10 mouse cellular contexts compared by ENCODE assay signal in the genomic region with DNA sequence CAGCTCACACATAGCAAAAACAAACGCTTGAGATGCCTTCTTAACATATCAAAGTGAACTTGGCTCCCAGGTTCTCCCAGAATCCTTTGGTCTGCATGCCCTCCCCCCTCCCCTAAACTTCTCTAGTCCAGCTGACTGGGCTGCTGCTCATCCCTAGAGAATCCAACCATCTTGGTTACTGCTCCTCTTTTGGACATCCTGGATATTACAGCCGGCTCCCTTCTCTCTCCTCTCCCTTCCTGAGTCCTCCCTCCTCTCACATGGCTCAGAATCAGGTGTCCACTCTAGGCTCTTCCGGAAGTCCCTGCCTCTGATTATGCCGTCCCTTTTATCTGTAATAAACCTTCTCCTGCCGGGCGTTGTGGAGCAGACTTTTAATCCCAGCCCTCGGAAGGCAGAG. TPM values are rescaled to one million over a fixed set of nuclear protein-coding genes. Genes with fewer than 3 reads are reported as not detected.
DNase-seq lines count a peak whose midpoint lies in the region; ATAC-seq and TF ChIP-seq lines count a peak whose summit lies in the region.
"Had no signal": no experiment of that assay in that cellular context is flagged by ENCODE, and none has a peak within 500 bp of the region (broad histone marks: within the 10 kb centered on the region; RNA-seq: fewer than 3 reads in every experiment).

No protein-coding gene starts in this region.

- no peak overlapping the region for H3K9ac ChIP-seq in hindbrain, embryonic 16.5 days (ENCODE audit: low read depth, low read length)
- H3K9ac ChIP-seq in hindbrain, embryonic 12.5 days: no peak overlapping the region
- H3K9ac ChIP-seq in intestine, embryonic 16.5 days (ENCODE audit: low read depth, low read length): no peak overlapping the region
- H3K9ac ChIP-seq in forebrain, embryonic 13.5 days: no peak overlapping the region
- H3K9ac ChIP-seq: limb, embryonic 12.5 days; neural tube, embryonic 12.5 days had no signal

- H3K4me2 ChIP-seq in hindbrain, embryonic 16.5 days (ENCODE audit: low read length): no peak overlapping the region
- no peak overlapping the region for H3K4me2 ChIP-seq in hindbrain, embryonic 12.5 days (replicated peaks)
- peak overlapping the region; percentile 10; the same call in 1 of the 2 replicates for H3K4me2 ChIP-seq in intestine, embryonic 16.5 days (ENCODE audit: low read depth, low read length)
- no peak overlapping the region for H3K4me2 ChIP-seq in forebrain, embryonic 13.5 days
- H3K4me2 ChIP-seq: limb, embryonic 12.5 days; neural tube, embryonic 12.5 days had no signal

- DNase-seq in 3T3-L1 (ENCODE audit: low read depth, low spot score): peak; percentile 53
- DNase-seq in cerebellum, adult 2 months: no peak
- DNase-seq in embryo, embryonic 9.5 days (ENCODE audit: extremely low spot score): no peak

- H3K9me3 ChIP-seq in hindbrain, embryonic 16.5 days (ENCODE audit: control insufficient read depth, low read length): no peaks in the 10 kb centered on the region
- H3K9me3 ChIP-seq in hindbrain, embryonic 12.5 days (replicated peaks): peaks cover 4% of the 10 kb centered on the region
- H3K9me3 ChIP-seq in intestine, embryonic 16.5 days (ENCODE audit: control insufficient read depth, low read length): 0 out of 2 replicates have a peak, but pooled peaks cover 3% of the 10 kb centered on the region
- peaks cover 1% of the 10 kb centered on the region for H3K9me3 ChIP-seq in forebrain, embryonic 13.5 days (replicated peaks)

- H3K36me3 ChIP-seq in hindbrain, embryonic 16.5 days (ENCODE audit: control insufficient read depth, insufficient read depth, low read length): peaks cover 8% of the 10 kb centered on the region
- peaks cover 8% of the 10 kb centered on the region for H3K36me3 ChIP-seq in hindbrain, embryonic 12.5 days
- peaks cover 5% of the 10 kb centered on the region; the same call in 1 of the 2 replicates for H3K36me3 ChIP-seq in intestine, embryonic 16.5 days (ENCODE audit: control insufficient read depth, insufficient read depth, low read length)
- peaks cover 7% of the 10 kb centered on the region for H3K36me3 ChIP-seq in forebrain, embryonic 13.5 days (ENCODE audit: poor library complexity, severe bottlenecking)

- peak overlapping the region; percentile 61; the same call in 1 of the 2 replicates for H3K27ac ChIP-seq in hindbrain, embryonic 16.5 days (ENCODE audit: low read depth, low read length)
- no peak overlapping the region for H3K27ac ChIP-seq in hindbrain, embryonic 12.5 days
- peak overlapping the region; percentile 94 for H3K27ac ChIP-seq in bone marrow, adult 2 months (ENCODE audit: control insufficient read depth, insufficient read depth, low read depth, low read length, poor library complexity)
- H3K27ac ChIP-seq in intestine, embryonic 16.5 days (ENCODE audit: low read length): peak overlapping the region; percentile 64
- no peak overlapping the region for H3K27ac ChIP-seq in cerebellum, adult 2 months (ENCODE audit: insufficient read depth, low read length)
- no peak overlapping the region for H3K27ac ChIP-seq in forebrain, embryonic 13.5 days
- H3K27ac ChIP-seq: limb, embryonic 12.5 days; neural tube, embryonic 12.5 days had no signal

- TF ChIP-seq POLR2A in bone marrow, adult 2 months (IDR thresholded peaks at IDR 0.05; ENCODE audit: borderline replicate concordance, control insufficient read depth, low read depth, low read length): no peak
- TF ChIP-seq POLR2A in cerebellum, adult 2 months (IDR thresholded peaks at IDR 0.05; ENCODE audit: borderline replicate concordance, insufficient read depth, low read length): no peak

- ATAC-seq in hindbrain, embryonic 16.5 days: no peak
- ATAC-seq in hindbrain, embryonic 12.5 days (ENCODE audit: low FRiP score): no peak
- no peak for ATAC-seq in intestine, embryonic 16.5 days
- no peak for ATAC-seq in forebrain, embryonic 13.5 days

- no peaks in the 10 kb centered on the region for H3K27me3 ChIP-seq in hindbrain, embryonic 16.5 days (replicated peaks; ENCODE audit: control insufficient read depth, insufficient read depth, low read length)
- no peaks in the 10 kb centered on the region for H3K27me3 ChIP-seq in hindbrain, embryonic 12.5 days
- H3K27me3 ChIP-seq in intestine, embryonic 16.5 days (replicated peaks; ENCODE audit: control insufficient read depth, insufficient read depth, low read length): no peaks in the 10 kb centered on the region
- no peaks in the 10 kb centered on the region for H3K27me3 ChIP-seq in cerebellum, adult 2 months (ENCODE audit: control insufficient read depth, insufficient read depth, low read length)
- H3K27me3 ChIP-seq in forebrain, embryonic 13.5 days: no peaks in the 10 kb centered on the region
- H3K27me3 ChIP-seq: neural tube, embryonic 12.5 days had no signal

- H3K4me1 ChIP-seq in hindbrain, embryonic 16.5 days (ENCODE audit: control insufficient read depth, insufficient read depth, low read depth, low read length): no peaks in the 10 kb centered on the region
- no peaks in the 10 kb centered on the region for H3K4me1 ChIP-seq in hindbrain, embryonic 12.5 days
- H3K4me1 ChIP-seq in bone marrow, adult 2 months (ENCODE audit: control insufficient read depth, insufficient read depth, low read length): peaks cover 10% of the 10 kb centered on the region; the same call in 1 of the 2 replicates
- H3K4me1 ChIP-seq in intestine, embryonic 16.5 days (ENCODE audit: control insufficient read depth, insufficient read depth, low read length): peaks cover 20% of the 10 kb centered on the region
- no peaks in the 10 kb centered on the region; the same call in 1 of the 2 replicates for H3K4me1 ChIP-seq in cerebellum, adult 2 months (ENCODE audit: control insufficient read depth, insufficient read depth, low read length)
- H3K4me1 ChIP-seq in forebrain, embryonic 13.5 days: peaks cover 10% of the 10 kb centered on the region

- no peak overlapping the region for H3K4me3 ChIP-seq in hindbrain, embryonic 16.5 days (ENCODE audit: low read length)
- H3K4me3 ChIP-seq in hindbrain, embryonic 12.5 days: no peak overlapping the region
- H3K4me3 ChIP-seq in bone marrow, adult 2 months (replicated peaks; ENCODE audit: control insufficient read depth, low read depth, low read length): no peak overlapping the region
- no peak overlapping the region for H3K4me3 ChIP-seq in intestine, embryonic 16.5 days (ENCODE audit: low read length)
- H3K4me3 ChIP-seq in cerebellum, adult 2 months (replicated peaks; ENCODE audit: insufficient read depth, low read depth, low read length): no peak overlapping the region
- no peak overlapping the region for H3K4me3 ChIP-seq in forebrain, embryonic 13.5 days
- H3K4me3 ChIP-seq: limb, embryonic 12.5 days; neural tube, embryonic 12.5 days had no signal

- TF ChIP-seq CTCF in bone marrow, adult 2 months (IDR thresholded peaks at IDR 0.05; ENCODE audit: control insufficient read depth, insufficient read depth, low read length): no peak
- no peak for TF ChIP-seq CTCF in cerebellum, adult 2 months (IDR thresholded peaks at IDR 0.05; ENCODE audit: borderline replicate concordance, insufficient read depth, low read depth, low read length)

- WGBS in hindbrain, embryonic 16.5 days: 82% methylated on average over 7 of the region's 7 CpGs
- WGBS in hindbrain, embryonic 12.5 days: 80% methylated on average over 7 of the region's 7 CpGs
- WGBS in bone marrow, adult 2 months: 20% methylated on average over 7 of the region's 7 CpGs
- 56% methylated on average over 7 of the region's 7 CpGs for WGBS in intestine, embryonic 16.5 days
- WGBS in cerebellum, adult 2 months: 72% methylated on average over 7 of the region's 7 CpGs
- WGBS in forebrain, embryonic 13.5 days: 83% methylated on average over 7 of the region's 7 CpGs

RNA-seq across cellular contexts. Expression of gene Morc3, which starts 15.1 kb away (rescaled TPM):
- 28.7 and 29.8 TPM in 2 replicates for polyA plus RNA-seq in hindbrain, embryonic 16.5 days (2015; fragmentation: Nextera tagmentation; extraction: Ambion mirVana)
- 33.4 and 43.7 TPM in 2 replicates for polyA plus RNA-seq in hindbrain, embryonic 12.5 days (2016; fragmentation: Nextera tagmentation; extraction: Ambion mirVana)
- polyA plus RNA-seq in bone marrow, adult 2 months (2011; ENCODE audit: insufficient read depth, insufficient read length, low replicate concordance, missing spikeins): 26.5 and 34.2 TPM in 2 replicates
- 26.9 and 33.3 TPM in 2 replicates for polyA plus RNA-seq in intestine, embryonic 16.5 days (2015; fragmentation: Nextera tagmentation; extraction: Ambion mirVana)
- polyA plus RNA-seq in cerebellum, adult 2 months (2012; rRNA removed): 25.1 and 25.8 TPM in 2 replicates
- 34.5 and 41.9 TPM in 2 replicates for polyA plus RNA-seq in forebrain, embryonic 13.5 days (2015; fragmentation: Nextera tagmentation; extraction: Ambion mirVana)

Comparison
In these comparisons a context has a peak if more than half of its experiments do, and no peak if none do; other contexts are left out.
1. H3K27ac ChIP-seq: peak in hindbrain, embryonic 16.5 days (single experiment), bone marrow, adult 2 months (single experiment) and intestine, embryonic 16.5 days (single experiment); none in hindbrain, embryonic 12.5 days (single experiment), cerebellum, adult 2 months (single experiment) and forebrain, embryonic 13.5 days (single experiment).